Mouse (Mus musculus): Measurements from ENCODE around the gene Jak2. TPM values are rescaled to one million over a fixed set of nuclear protein-coding genes. Genes with fewer than 3 reads are reported as not detected.

Gene Jak2
- total RNA-seq, 2 experiments from 2014 or later, result 17.8 to 18.0 TPM

GRCm38 (mm10) chr19:29308832-29309231 is 57.2 kb downstream of the Jak2 start:
- no peak for DNase-seq

GRCm38 (mm10) chr19:29311791-29312190 is 60.2 kb downstream of the Jak2 start:
- no peak for DNase-seq

GRCm38 (mm10) chr19:29312661-29313060 is 61.0 kb downstream of the Jak2 start:
- DNase-seq, result no peak

- no peak for DNase-seq
These were observed 71.9 kb downstream of the Jak2 start for GRCm38 (mm10) chr19:29323416-29324049.

- peak; percentile 81 for DNase-seq
These were observed 73.6 kb downstream of the Jak2 start, which contains the start of gene Insl6 for GRCm38 (mm10) chr19:29325053-29325851. Gene Insl6, minus strand, starts transcription at chr19:29325356.

- DNase-seq, result no peak
These were observed 74.2 kb downstream of the Jak2 start for GRCm38 (mm10) chr19:29325852-29326180.

GRCm38 (mm10) chr19:29326396-29326795 is 74.8 kb downstream of the Jak2 start:
- DNase-seq, result no peak

GRCm38 (mm10) chr19:29326822-29327552 is 75.4 kb downstream of the Jak2 start:
- DNase-seq, result no peak

GRCm38 (mm10) chr19:29334068-29334745 is 82.6 kb downstream of the Jak2 start, which contains the start of gene Rln1:
Gene Rln1, minus strand, starts transcription at chr19:29334670.
- DNase-seq, result peak; percentile 21

- no peak for DNase-seq
These were observed 85.0 kb downstream of the Jak2 start for GRCm38 (mm10) chr19:29336624-29337023.

- no peak for DNase-seq
These were observed 89.4 kb downstream of the Jak2 start for GRCm38 (mm10) chr19:29341029-29341428.

GRCm38 (mm10) chr19:29342281-29342680 is 90.7 kb downstream of the Jak2 start:
- no peak for DNase-seq

GRCm38 (mm10) chr19:29344868-29345267 is 93.2 kb downstream of the Jak2 start:
- DNase-seq, result no peak

GRCm38 (mm10) chr19:29345636-29346035 is 94.0 kb downstream of the Jak2 start:
- no peak for DNase-seq

GRCm38 (mm10) chr19:29350991-29351390 is 99.4 kb downstream of the Jak2 start:
- no peak for DNase-seq

- DNase-seq, result peak; percentile 92
These were observed 103.6 kb downstream of the Jak2 start for GRCm38 (mm10) chr19:29354895-29355877.

- no peak for DNase-seq
These were observed 104.7 kb downstream of the Jak2 start for GRCm38 (mm10) chr19:29356281-29356680.

- DNase-seq, result no peak
These were observed 108.6 kb downstream of the Jak2 start for GRCm38 (mm10) chr19:29360251-29360650.

GRCm38 (mm10) chr19:29361468-29362130 is 110.0 kb downstream of the Jak2 start:
- peak; percentile 90 for DNase-seq

- DNase-seq, result no peak
These were observed 110.7 kb downstream of the Jak2 start for GRCm38 (mm10) chr19:29362173-29362930.
